Mouse (Mus musculus): ENCODE results near the gene Slc15a1. TPM values are rescaled to one million over a fixed set of nuclear protein-coding genes. Genes with fewer than 3 reads are reported as not detected.

The Slc15a1 gene
- polyA plus RNA-seq, 1 experiment from 2014 or later, result not detected

- no peak overlapping the region for H3K27ac ChIP-seq (ENCODE audit: low read depth, low read length)
- H3K4me2 ChIP-seq, result peak overlapping the region; percentile 37; the same call in 1 of the 2 replicates
- H3K27me3 ChIP-seq (ENCODE audit: control insufficient read depth, insufficient read depth, low read length), result no peaks in the 10 kb centered on the region
- H3K9me3 ChIP-seq (ENCODE audit: control insufficient read depth, low read length), result no peaks in the 10 kb centered on the region
- no peak overlapping the region; the same call in 1 of the 2 replicates for H3K4me3 ChIP-seq (ENCODE audit: low read depth, low read length)
- H3K9ac ChIP-seq (ENCODE audit: low read length), result no peak overlapping the region
- H3K4me1 ChIP-seq (ENCODE audit: control insufficient read depth, insufficient read depth, low read length), result no peaks in the 10 kb centered on the region
- H3K36me3 ChIP-seq (ENCODE audit: control insufficient read depth, insufficient read depth, low read length), result no peaks in the 10 kb centered on the region
- DNase-seq (ENCODE audit: low spot score, missing footprints) (peak; percentile 96), ATAC-seq (ENCODE audit: low FRiP score) (peak; percentile 66)
- 23% methylated on average over 18 of the region's 18 CpGs for WGBS
Observed at GRCm38 (mm10) chr14:121450504-121451423, 54.3 kb downstream of the Slc15a1 start.

- H3K4me3 ChIP-seq (ENCODE audit: low read depth, low read length), result no peak overlapping the region; the same call in 1 of the 2 replicates
- 17% methylated on average over 9 of the region's 9 CpGs for WGBS
- DNase-seq (ENCODE audit: low spot score, missing footprints), result peak; percentile 91
Observed at GRCm38 (mm10) chr14:121446951-121447350, 58.1 kb downstream of the Slc15a1 start.

DNA sequence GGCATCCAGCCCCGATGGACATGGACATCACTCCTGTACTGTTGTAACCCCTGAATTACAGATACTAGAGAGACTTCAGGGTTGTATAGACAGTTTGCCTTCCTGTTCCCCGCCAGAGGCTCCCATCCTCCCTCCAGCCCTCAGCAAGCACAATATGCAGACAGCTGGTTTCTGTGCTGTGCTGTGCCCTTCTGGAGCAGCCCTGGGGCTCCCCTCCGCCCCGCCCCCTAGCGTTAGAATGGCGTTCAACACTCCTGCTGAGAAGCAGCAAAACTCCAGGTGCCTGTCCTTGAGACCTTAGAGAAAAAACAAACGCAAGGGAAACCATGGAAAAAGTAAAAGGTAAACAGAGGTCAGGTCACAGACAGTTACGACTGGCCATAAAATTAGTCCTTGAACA is 59.9 kb downstream of the Slc15a1 start:
- Histone ChIP-seq H3K4me2 (no peak overlapping the region), H3K9me3 (ENCODE audit: control insufficient read depth, low read length) (no peaks in the 10 kb centered on the region), H3K4me1 (ENCODE audit: control insufficient read depth, insufficient read depth, low read length) (no peaks in the 10 kb centered on the region), H3K27me3 (ENCODE audit: control insufficient read depth, insufficient read depth, low read length) (no peaks in the 10 kb centered on the region), H3K27ac (ENCODE audit: low read depth, low read length) (no peak overlapping the region), H3K4me3 (ENCODE audit: low read depth, low read length) (no peak overlapping the region), H3K36me3 (ENCODE audit: control insufficient read depth, insufficient read depth, low read length) (no peaks in the 10 kb centered on the region), H3K9ac (ENCODE audit: low read length) (no peak overlapping the region)
- DNase-seq (ENCODE audit: low spot score, missing footprints), result peak; percentile 96
- ATAC-seq (ENCODE audit: low FRiP score), result peak; percentile 61; the same call in 1 of the 2 replicates
- 21% methylated on average over 8 of the region's 8 CpGs for WGBS

More at GRCm38 (mm10) chr14:121446951-121447350, 58.1 kb downstream of the Slc15a1 start:
- no peaks in the 10 kb centered on the region for H3K9me3 ChIP-seq (ENCODE audit: control insufficient read depth, low read length)
- no peaks in the 10 kb centered on the region for H3K4me1 ChIP-seq (ENCODE audit: control insufficient read depth, insufficient read depth, low read length)
- no peaks in the 10 kb centered on the region for H3K36me3 ChIP-seq (ENCODE audit: control insufficient read depth, insufficient read depth, low read length)
- H3K27me3 ChIP-seq (ENCODE audit: control insufficient read depth, insufficient read depth, low read length), result no peaks in the 10 kb centered on the region
- H3K27ac ChIP-seq (ENCODE audit: low read depth, low read length), result no peak overlapping the region
- H3K9ac ChIP-seq (ENCODE audit: low read length), result no peak overlapping the region
- peak; percentile 93 for ATAC-seq (ENCODE audit: low FRiP score)
- peak overlapping the region; percentile 25; the same call in 1 of the 2 replicates for H3K4me2 ChIP-seq

DNA sequence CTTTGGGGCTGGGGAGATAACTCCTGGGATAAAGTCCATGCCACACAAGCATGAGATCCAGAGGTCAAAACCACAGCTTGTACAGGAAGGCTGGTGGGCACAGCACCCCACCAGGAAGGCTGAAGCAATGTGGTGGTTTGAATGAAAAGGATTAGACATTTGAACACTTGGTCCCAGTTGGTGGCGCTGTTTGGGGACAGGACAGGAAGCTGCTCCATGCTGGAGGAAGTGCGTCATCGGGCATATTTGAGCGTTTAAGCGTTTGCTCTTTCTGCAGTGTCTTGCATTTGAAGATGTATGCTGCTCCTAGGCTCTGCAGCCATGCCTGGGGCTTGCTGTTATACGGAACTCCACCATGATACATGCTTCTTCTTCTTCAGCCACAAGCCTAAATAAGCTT is 64.2 kb downstream of the Slc15a1 start:
- WGBS, result 89% methylated on average over 6 of the region's 6 CpGs
- H3K4me1 ChIP-seq (ENCODE audit: control insufficient read depth, insufficient read depth, low read length), result no peaks in the 10 kb centered on the region
- H3K27ac ChIP-seq (ENCODE audit: low read depth, low read length), result no peak overlapping the region
- ATAC-seq (ENCODE audit: low FRiP score), result no peak
- no peak overlapping the region for H3K4me3 ChIP-seq (ENCODE audit: low read depth, low read length)
- H3K9me3 ChIP-seq (ENCODE audit: control insufficient read depth, low read length), result no peaks in the 10 kb centered on the region
- no peaks in the 10 kb centered on the region for H3K27me3 ChIP-seq (ENCODE audit: control insufficient read depth, insufficient read depth, low read length)
- H3K4me2 ChIP-seq, result no peak overlapping the region
- no peak for DNase-seq (ENCODE audit: low spot score, missing footprints)
- H3K36me3 ChIP-seq (ENCODE audit: control insufficient read depth, insufficient read depth, low read length), result no peaks in the 10 kb centered on the region
- no peak overlapping the region for H3K9ac ChIP-seq (ENCODE audit: low read length)

- no peaks in the 10 kb centered on the region for H3K36me3 ChIP-seq (ENCODE audit: control insufficient read depth, insufficient read depth, low read length)
- H3K4me1 ChIP-seq (ENCODE audit: control insufficient read depth, insufficient read depth, low read length), result no peaks in the 10 kb centered on the region
- WGBS, result 90% methylated on average over 6 of the region's 6 CpGs
- DNase-seq (ENCODE audit: low spot score, missing footprints), result peak; percentile 56
- H3K27ac ChIP-seq (ENCODE audit: low read depth, low read length), result no peak overlapping the region
- H3K9me3 ChIP-seq (ENCODE audit: control insufficient read depth, low read length), result no peaks in the 10 kb centered on the region
- no peak for ATAC-seq (ENCODE audit: low FRiP score)
- H3K27me3 ChIP-seq (ENCODE audit: control insufficient read depth, insufficient read depth, low read length), result no peaks in the 10 kb centered on the region
- no peak overlapping the region for H3K4me3 ChIP-seq (ENCODE audit: low read depth, low read length)
- no peak overlapping the region for H3K4me2 ChIP-seq
- H3K9ac ChIP-seq (ENCODE audit: low read length), result no peak overlapping the region
Observed at GRCm38 (mm10) chr14:121437026-121437425, 68.0 kb downstream of the Slc15a1 start.

DNA sequence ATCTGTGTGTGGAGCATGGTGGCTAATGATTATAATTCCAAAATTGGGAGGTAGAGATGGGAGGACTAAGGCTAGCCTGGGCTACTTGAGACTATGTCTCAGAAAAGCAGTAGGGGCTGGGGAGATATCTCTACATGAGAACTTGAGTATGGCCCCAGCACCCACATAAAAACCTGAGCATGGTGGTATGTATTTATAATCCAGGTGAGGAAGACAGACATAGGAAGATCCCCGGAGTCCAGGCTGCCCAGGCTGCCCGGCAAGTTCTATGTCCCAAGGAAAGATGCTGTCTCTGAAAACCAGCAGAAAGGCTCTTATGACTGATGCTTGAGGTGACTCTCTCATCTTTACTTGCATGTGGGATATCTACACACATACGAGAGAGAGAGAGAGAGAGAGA is 68.6 kb downstream of the Slc15a1 start:
- WGBS, result 96% methylated on average over 3 of the region's 3 CpGs
- Histone ChIP-seq H3K9ac (ENCODE audit: low read length) (no peak overlapping the region), H3K4me3 (ENCODE audit: low read depth, low read length) (no peak overlapping the region), H3K36me3 (ENCODE audit: control insufficient read depth, insufficient read depth, low read length) (no peaks in the 10 kb centered on the region), H3K9me3 (ENCODE audit: control insufficient read depth, low read length) (no peaks in the 10 kb centered on the region), H3K4me1 (ENCODE audit: control insufficient read depth, insufficient read depth, low read length) (no peaks in the 10 kb centered on the region), H3K4me2 (no peak overlapping the region), H3K27ac (ENCODE audit: low read depth, low read length) (no peak overlapping the region), H3K27me3 (ENCODE audit: control insufficient read depth, insufficient read depth, low read length) (no peaks in the 10 kb centered on the region)
- DNase-seq (ENCODE audit: low spot score, missing footprints) (no peak), ATAC-seq (ENCODE audit: low FRiP score) (no peak)

DNA sequence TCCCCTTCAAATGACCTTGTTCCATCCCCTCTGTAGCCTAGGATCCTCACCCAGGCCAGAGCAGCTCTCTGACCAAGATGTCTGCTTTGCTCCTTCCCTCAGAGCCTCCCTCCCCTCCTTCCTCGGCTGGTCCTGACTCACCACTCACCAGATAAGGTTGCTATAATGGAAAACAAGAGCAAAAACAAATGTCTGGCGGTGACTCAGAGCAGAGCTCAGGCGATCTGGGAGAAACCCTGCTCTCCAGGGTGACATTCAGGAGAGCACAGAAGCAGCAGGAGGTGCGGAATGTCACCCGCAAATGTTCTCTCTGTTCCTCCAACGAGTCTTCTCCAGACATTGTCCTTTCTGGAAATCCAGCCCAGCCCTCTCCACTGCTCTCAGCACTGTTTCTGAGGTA is 69.3 kb downstream of the Slc15a1 start:
- no peak for ATAC-seq (ENCODE audit: low FRiP score)
- no peak overlapping the region for H3K27ac ChIP-seq (ENCODE audit: low read depth, low read length)
- no peak for DNase-seq (ENCODE audit: low spot score, missing footprints)
- no peaks in the 10 kb centered on the region for H3K4me1 ChIP-seq (ENCODE audit: control insufficient read depth, insufficient read depth, low read length)
- H3K36me3 ChIP-seq (ENCODE audit: control insufficient read depth, insufficient read depth, low read length), result no peaks in the 10 kb centered on the region
- no peak overlapping the region for H3K4me3 ChIP-seq (ENCODE audit: low read depth, low read length)
- no peak overlapping the region for H3K4me2 ChIP-seq
- H3K27me3 ChIP-seq (ENCODE audit: control insufficient read depth, insufficient read depth, low read length), result no peaks in the 10 kb centered on the region
- H3K9me3 ChIP-seq (ENCODE audit: control insufficient read depth, low read length), result no peaks in the 10 kb centered on the region
- 55% methylated on average over 6 of the region's 6 CpGs for WGBS
- H3K9ac ChIP-seq (ENCODE audit: low read length), result no peak overlapping the region

- 89% methylated on average over 7 of the region's 7 CpGs for whole genome bisulfite sequencing
Observed at GRCm38 (mm10) chr14:121431261-121431660, 73.8 kb downstream of the Slc15a1 start.

GRCm38 (mm10) chr14:121429854-121430535 is 75.1 kb downstream of the Slc15a1 start:
- Histone ChIP-seq H3K4me2 (no peak overlapping the region), H3K9me3 (ENCODE audit: control insufficient read depth, low read length) (no peaks in the 10 kb centered on the region; the same call in 1 of the 2 replicates), H3K4me3 (ENCODE audit: low read depth, low read length) (no peak overlapping the region), H3K4me1 (ENCODE audit: control insufficient read depth, insufficient read depth, low read length) (no peaks in the 10 kb centered on the region), H3K9ac (ENCODE audit: low read length) (no peak overlapping the region), H3K27ac (ENCODE audit: low read depth, low read length) (no peak overlapping the region), H3K36me3 (ENCODE audit: control insufficient read depth, insufficient read depth, low read length) (no peaks in the 10 kb centered on the region), H3K27me3 (ENCODE audit: control insufficient read depth, insufficient read depth, low read length) (no peaks in the 10 kb centered on the region)
- 85% methylated on average over 17 of the region's 17 CpGs for WGBS
- DNase-seq (ENCODE audit: low spot score, missing footprints), result peak; percentile 78
- no peak for ATAC-seq (ENCODE audit: low FRiP score)

More at GRCm38 (mm10) chr14:121431261-121431660, 73.8 kb downstream of the Slc15a1 start:
- ATAC-seq (ENCODE audit: low FRiP score) (no peak), DNase-seq (ENCODE audit: low spot score, missing footprints) (peak; percentile 51)
- Histone ChIP-seq H3K4me3 (ENCODE audit: low read depth, low read length) (no peak overlapping the region), H3K27ac (ENCODE audit: low read depth, low read length) (no peak overlapping the region), H3K36me3 (ENCODE audit: control insufficient read depth, insufficient read depth, low read length) (no peaks in the 10 kb centered on the region), H3K9ac (ENCODE audit: low read length) (no peak overlapping the region), H3K9me3 (ENCODE audit: control insufficient read depth, low read length) (no peaks in the 10 kb centered on the region; the same call in 1 of the 2 replicates), H3K4me1 (ENCODE audit: control insufficient read depth, insufficient read depth, low read length) (no peaks in the 10 kb centered on the region), H3K4me2 (no peak overlapping the region), H3K27me3 (ENCODE audit: control insufficient read depth, insufficient read depth, low read length) (no peaks in the 10 kb centered on the region)

Data from midbrain, embryonic 11.5 days (tissue).